24 mouse cellular contexts compared by ENCODE assay signal in the genomic region with DNA sequence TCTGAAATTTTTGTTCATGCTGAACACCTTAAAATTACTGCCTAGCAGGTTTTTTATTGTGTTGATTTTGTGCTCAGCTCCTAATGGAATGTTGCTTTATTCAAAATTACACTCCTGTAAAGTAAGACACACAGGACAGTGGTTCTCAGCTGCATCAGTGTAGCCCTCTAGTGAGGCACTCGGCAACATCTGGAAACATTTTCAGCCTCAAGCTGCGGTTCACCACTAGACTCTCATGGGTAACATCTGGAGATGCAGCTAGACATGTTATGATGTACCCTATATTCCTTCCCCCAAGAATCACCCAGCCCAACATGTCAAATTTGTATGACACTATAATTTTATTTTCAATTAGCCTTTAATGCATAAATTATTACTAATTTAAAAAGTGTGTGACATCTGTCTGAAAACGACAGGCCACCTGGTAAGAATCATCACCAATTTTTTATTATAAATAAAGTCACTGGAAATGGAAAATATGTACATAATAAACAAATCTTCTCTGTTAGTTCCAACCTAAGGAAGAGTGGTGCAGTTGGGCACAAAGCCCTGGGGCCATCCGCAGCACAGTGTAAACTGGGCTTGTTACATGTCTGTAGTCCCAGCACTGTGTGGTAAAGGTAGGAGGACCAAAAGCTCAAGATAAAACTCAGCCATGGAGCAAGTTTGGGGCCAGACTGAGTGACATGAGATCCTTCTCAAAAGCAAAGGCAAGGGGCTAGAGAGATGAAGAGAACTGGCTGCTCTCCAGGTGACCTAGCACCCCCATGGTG. TPM values are rescaled to one million over a fixed set of nuclear protein-coding genes. Genes with fewer than 3 reads are reported as not detected.
DNase-seq lines count a peak whose midpoint lies in the region; ATAC-seq and TF ChIP-seq lines count a peak whose summit lies in the region.
"Had no signal": no experiment of that assay in that cellular context is flagged by ENCODE, and none has a peak within 500 bp of the region (broad histone marks: within the 10 kb centered on the region; RNA-seq: fewer than 3 reads in every experiment).

No protein-coding gene starts in this region.

- H3K9ac ChIP-seq in embryonic facial prominence, embryonic 14.5 days (ENCODE audit: low read depth, low read length), result no peak overlapping the region
- H3K9ac ChIP-seq: forebrain, embryonic 15.5 days; heart, embryonic 13.5 days; hindbrain, embryonic 12.5 days; liver, embryonic 15.5 days; midbrain, embryonic 12.5 days; neural tube, embryonic 15.5 days had no signal

- DNase-seq in embryo, embryonic 11 days, result peak; percentile 45
- DNase-seq in embryo, embryonic 9.5 days (ENCODE audit: extremely low spot score), result no peak
- DNase-seq in thymus, postnatal 14 days, result peak; percentile 15
- no peak for DNase-seq in thymus, adult 2 months
- DNase-seq in embryonic facial prominence, embryonic 14.5 days (ENCODE audit: low spot score), result peak; percentile 86
- DNase-seq in adipocyte (ENCODE audit: low spot score) (no peak), MN1 (ENCODE audit: low spot score) (no peak)
- DNase-seq in urinary bladder, postnatal 10 days (ENCODE audit: low spot score), result no peak
- DNase-seq: gastrocnemius, postnatal 14 days; heart, postnatal 14 days; kidney, adult 2 months; layer of hippocampus, adult 9-11 months; liver had no signal

- 70% methylated on average over 4 of the region's 4 CpGs for WGBS in thymus, adult 2 months
- WGBS in embryonic facial prominence, embryonic 14.5 days, result 32% methylated on average over 4 of the region's 4 CpGs

- H3K9me3 ChIP-seq in embryonic facial prominence, embryonic 14.5 days (ENCODE audit: control insufficient read depth, low read length), result no peaks in the 10 kb centered on the region
- H3K9me3 ChIP-seq: forebrain, embryonic 15.5 days; G1E; heart, embryonic 13.5 days; hindbrain, embryonic 12.5 days; liver, embryonic 15.5 days; midbrain, embryonic 12.5 days; neural tube, embryonic 15.5 days had no signal

- no peak overlapping the region; the same call in 1 of the 2 replicates for H3K27ac ChIP-seq in thymus, adult 2 months (ENCODE audit: control insufficient read depth, insufficient read depth, low read length)
- peak overlapping the region; percentile 39 for H3K27ac ChIP-seq in embryonic facial prominence, embryonic 14.5 days (replicated peaks; ENCODE audit: low read depth, low read length)
- H3K27ac ChIP-seq: forebrain, embryonic 15.5 days; heart, embryonic 13.5 days; hindbrain, embryonic 12.5 days; kidney, postnatal 0 days; left cerebral cortex, adult 2 months; liver, embryonic 15.5 days; midbrain, embryonic 12.5 days; neural tube, embryonic 15.5 days; stomach, postnatal 0 days had no signal

- TF ChIP-seq CTCF in thymus, adult 2 months (IDR thresholded peaks at IDR 0.05; ENCODE audit: borderline replicate concordance, control insufficient read depth, extremely low read depth, insufficient read depth, low read length, poor library complexity), result no peak

- H3K4me2 ChIP-seq in embryonic facial prominence, embryonic 14.5 days (ENCODE audit: low read depth, low read length), result no peak overlapping the region
- H3K4me2 ChIP-seq: forebrain, embryonic 15.5 days; heart, embryonic 13.5 days; hindbrain, embryonic 12.5 days; liver, embryonic 15.5 days; midbrain, embryonic 12.5 days; neural tube, embryonic 15.5 days had no signal

- TF ChIP-seq POLR2A in thymus, adult 2 months (IDR thresholded peaks at IDR 0.05; ENCODE audit: control insufficient read depth, extremely low read depth, insufficient read depth, low read length, poor library complexity), result no peak

- H3K4me3 ChIP-seq in thymus, adult 2 months (ENCODE audit: control insufficient read depth, insufficient read depth, low read length), result no peak overlapping the region
- H3K4me3 ChIP-seq in embryonic facial prominence, embryonic 14.5 days (ENCODE audit: low read depth, low read length), result no peak overlapping the region
- H3K4me3 ChIP-seq: forebrain, embryonic 15.5 days; heart, embryonic 13.5 days; hindbrain, embryonic 12.5 days; left cerebral cortex, adult 2 months; liver, embryonic 15.5 days; midbrain, embryonic 12.5 days; neural tube, embryonic 15.5 days had no signal

- H3K27me3 ChIP-seq in thymus, adult 2 months (ENCODE audit: control insufficient read depth, insufficient read depth, low read length), result no peaks in the 10 kb centered on the region
- no peaks in the 10 kb centered on the region for H3K27me3 ChIP-seq in embryonic facial prominence, embryonic 14.5 days (replicated peaks; ENCODE audit: control insufficient read depth, insufficient read depth, low read length)
- H3K27me3 ChIP-seq: CH12.LX; forebrain, embryonic 15.5 days; heart, embryonic 13.5 days; hindbrain, embryonic 12.5 days; liver, embryonic 15.5 days; midbrain, embryonic 12.5 days; neural tube, embryonic 15.5 days had no signal

- no peaks in the 10 kb centered on the region for H3K36me3 ChIP-seq in thymus, adult 2 months (ENCODE audit: control insufficient read depth, insufficient read depth, low read length)
- H3K36me3 ChIP-seq in embryonic facial prominence, embryonic 14.5 days (ENCODE audit: control insufficient read depth, insufficient read depth, low read length), result no peaks in the 10 kb centered on the region
- H3K36me3 ChIP-seq: forebrain, embryonic 15.5 days; heart, embryonic 13.5 days; hindbrain, embryonic 12.5 days; liver, embryonic 15.5 days; midbrain, embryonic 12.5 days; neural tube, embryonic 15.5 days had no signal

- peaks cover 4% of the 10 kb centered on the region; the same call in 1 of the 2 replicates for H3K4me1 ChIP-seq in thymus, adult 2 months (replicated peaks; ENCODE audit: control insufficient read depth, insufficient read depth, low read length)
- H3K4me1 ChIP-seq in embryonic facial prominence, embryonic 14.5 days (ENCODE audit: control insufficient read depth, insufficient read depth, low read length), result peaks cover 15% of the 10 kb centered on the region; the same call in 1 of the 2 replicates
- H3K4me1 ChIP-seq: forebrain, embryonic 15.5 days; hindbrain, embryonic 12.5 days; midbrain, embryonic 12.5 days had no signal

- peak; percentile 78 for ATAC-seq in embryonic facial prominence, embryonic 14.5 days (ENCODE audit: low read depth)
- ATAC-seq: forebrain, embryonic 15.5 days had no signal

RNA-seq across cellular contexts. Expression of a gene that starts 33.1 kb away (rescaled TPM):
- polyA plus RNA-seq in thymus, adult 2 months (2012; rRNA removed), result 33.7 and 55.8 TPM in 2 replicates
- 58.1 and 63.8 TPM in 2 replicates for polyA plus RNA-seq in embryonic facial prominence, embryonic 14.5 days (2014; fragmentation: Nextera tagmentation; extraction: Ambion mirVana)

RNA-seq across cellular contexts. Expression of a gene that starts 53.5 kb away (rescaled TPM):
- 2.1 and 2.3 TPM in 2 replicates for polyA plus RNA-seq in thymus, adult 2 months (2012; rRNA removed)
- 33.0 and 34.2 TPM in 2 replicates for polyA plus RNA-seq in embryonic facial prominence, embryonic 14.5 days (2014; fragmentation: Nextera tagmentation; extraction: Ambion mirVana)

RNA-seq across cellular contexts. Expression of a gene that starts 58.5 kb away (rescaled TPM):
- 2.5 and 5.9 TPM in 2 replicates for polyA plus RNA-seq in thymus, adult 2 months (2012; rRNA removed)
- 56.1 and 58.5 TPM in 2 replicates for polyA plus RNA-seq in embryonic facial prominence, embryonic 14.5 days (2014; fragmentation: Nextera tagmentation; extraction: Ambion mirVana)

Comparison
In these comparisons a context has a peak if more than half of its experiments do, and no peak if none do; other contexts are left out.
1. DNase-seq: peak in embryo, embryonic 11 days (single experiment), thymus, postnatal 14 days (single experiment) and embryonic facial prominence, embryonic 14.5 days (single experiment); none in embryo, embryonic 9.5 days (single experiment), thymus, adult 2 months (single experiment), adipocyte (single experiment), MN1 (single experiment) and urinary bladder, postnatal 10 days (single experiment).
2. RNA of a gene that starts 53.5 kb away (polyA plus RNA-seq): 33.0 to 34.2 TPM in embryonic facial prominence, embryonic 14.5 days; 2.1 to 2.3 TPM in thymus, adult 2 months; every median in the first group is over 10 times any median in the second.